In genomic region chr2:128786795-128787194, GRCm38 (mm10) we compare ENCODE assay signal across 22 mouse cellular contexts. TPM values are rescaled to one million over a fixed set of nuclear protein-coding genes. Genes with fewer than 3 reads are reported as not detected.
DNase-seq lines count a peak whose midpoint lies in the region; ATAC-seq and TF ChIP-seq lines count a peak whose summit lies in the region.
"Had no signal": no experiment of that assay in that cellular context is flagged by ENCODE, and none has a peak within 500 bp of the region (broad histone marks: within the 10 kb centered on the region; RNA-seq: fewer than 3 reads in every experiment).

No protein-coding gene starts in this region.

- H3K27me3 ChIP-seq in hindbrain, postnatal 0 days (ENCODE audit: insufficient read depth, low read length), result no peaks in the 10 kb centered on the region
- no peaks in the 10 kb centered on the region for H3K27me3 ChIP-seq in hindbrain, embryonic 16.5 days (replicated peaks; ENCODE audit: control insufficient read depth, insufficient read depth, low read length)
- H3K27me3 ChIP-seq in midbrain, embryonic 10.5 days (ENCODE audit: low read depth, poor library complexity, severe bottlenecking), result no peaks in the 10 kb centered on the region
- H3K27me3 ChIP-seq in midbrain, embryonic 16.5 days (ENCODE audit: control insufficient read depth, insufficient read depth, low read depth, low read length), result no peaks in the 10 kb centered on the region
- H3K27me3 ChIP-seq in embryonic facial prominence, embryonic 10.5 days (replicated peaks; ENCODE audit: low read depth, poor library complexity, severe bottlenecking), result no peaks in the 10 kb centered on the region
- H3K27me3 ChIP-seq in limb, embryonic 10.5 days (ENCODE audit: low read depth, poor library complexity, severe bottlenecking), result no peaks in the 10 kb centered on the region
- H3K27me3 ChIP-seq: forebrain, embryonic 13.5 days; heart, embryonic 15.5 days; hindbrain, embryonic 15.5 days had no signal

- H3K9me3 ChIP-seq in hindbrain, postnatal 0 days (ENCODE audit: low read length), result no peaks in the 10 kb centered on the region
- H3K9me3 ChIP-seq in hindbrain, embryonic 16.5 days (ENCODE audit: control insufficient read depth, low read length), result no peaks in the 10 kb centered on the region
- no peaks in the 10 kb centered on the region for H3K9me3 ChIP-seq in midbrain, embryonic 10.5 days (replicated peaks)
- no peaks in the 10 kb centered on the region for H3K9me3 ChIP-seq in midbrain, embryonic 16.5 days (replicated peaks; ENCODE audit: control insufficient read depth, low read length, poor library complexity, severe bottlenecking)
- no peaks in the 10 kb centered on the region for H3K9me3 ChIP-seq in embryonic facial prominence, embryonic 10.5 days
- H3K9me3 ChIP-seq in limb, embryonic 10.5 days (replicated peaks), result no peaks in the 10 kb centered on the region
- H3K9me3 ChIP-seq: forebrain, embryonic 13.5 days; heart, embryonic 15.5 days; hindbrain, embryonic 15.5 days had no signal

- intact Hi-C loops in left cerebral cortex, adult 2 months (cut with DNase I), result no loop called here

- H3K4me2 ChIP-seq in hindbrain, postnatal 0 days (ENCODE audit: low read depth, low read length), result no peak overlapping the region
- H3K4me2 ChIP-seq in hindbrain, embryonic 16.5 days (ENCODE audit: low read length), result no peak overlapping the region
- H3K4me2 ChIP-seq in midbrain, embryonic 16.5 days (ENCODE audit: low read length), result no peak overlapping the region
- H3K4me2 ChIP-seq: forebrain, embryonic 13.5 days; heart, embryonic 11.5 days; heart, embryonic 15.5 days; hindbrain, embryonic 15.5 days had no signal

- no peak for TF ChIP-seq CTCF in hindbrain, postnatal 0 days (IDR thresholded peaks at IDR 0.05; ENCODE audit: low read depth)
- no peak for TF ChIP-seq CTCF in left cerebral cortex, adult 2 months (IDR thresholded peaks at IDR 0.05)

- H3K9ac ChIP-seq in hindbrain, postnatal 0 days (replicated peaks; ENCODE audit: low read length), result no peak overlapping the region
- no peak overlapping the region for H3K9ac ChIP-seq in hindbrain, embryonic 16.5 days (ENCODE audit: low read depth, low read length)
- no peak overlapping the region for H3K9ac ChIP-seq in midbrain, embryonic 16.5 days (ENCODE audit: low read depth, low read length)
- H3K9ac ChIP-seq: forebrain, embryonic 13.5 days; forebrain, postnatal 0 days; heart, embryonic 15.5 days; hindbrain, embryonic 15.5 days had no signal

- no peaks in the 10 kb centered on the region for H3K4me1 ChIP-seq in hindbrain, postnatal 0 days (ENCODE audit: insufficient read depth, low read length)
- H3K4me1 ChIP-seq in hindbrain, embryonic 16.5 days (ENCODE audit: control insufficient read depth, insufficient read depth, low read depth, low read length), result no peaks in the 10 kb centered on the region
- H3K4me1 ChIP-seq in midbrain, embryonic 10.5 days, result peaks cover 10% of the 10 kb centered on the region
- no peaks in the 10 kb centered on the region for H3K4me1 ChIP-seq in midbrain, embryonic 16.5 days (ENCODE audit: control insufficient read depth, insufficient read depth, low read length)
- peaks cover 34% of the 10 kb centered on the region for H3K4me1 ChIP-seq in embryonic facial prominence, embryonic 10.5 days
- H3K4me1 ChIP-seq in limb, embryonic 10.5 days, result peaks cover 19% of the 10 kb centered on the region
- H3K4me1 ChIP-seq: hindbrain, embryonic 15.5 days had no signal

- H3K27ac ChIP-seq in hindbrain, postnatal 0 days, result peak overlapping the region; percentile 29; the same call in 1 of the 2 replicates
- no peak overlapping the region for H3K27ac ChIP-seq in hindbrain, embryonic 16.5 days (ENCODE audit: low read depth, low read length)
- peak overlapping the region; percentile 64; the same call in 1 of the 2 replicates for H3K27ac ChIP-seq in midbrain, embryonic 10.5 days (replicated peaks)
- no peak overlapping the region for H3K27ac ChIP-seq in midbrain, embryonic 16.5 days (ENCODE audit: low read length)
- peak overlapping the region; percentile 54 for H3K27ac ChIP-seq in embryonic facial prominence, embryonic 10.5 days (replicated peaks)
- H3K27ac ChIP-seq in left cerebral cortex, adult 2 months, result no peak overlapping the region
- no peak overlapping the region for H3K27ac ChIP-seq in limb, embryonic 10.5 days
- H3K27ac ChIP-seq: forebrain, embryonic 13.5 days; heart, adult 2 months; heart, embryonic 15.5 days; hindbrain, embryonic 15.5 days had no signal

- 0 out of 2 replicates have a peak, but pooled peaks have one; percentile 24 for ATAC-seq in hindbrain, postnatal 0 days
- ATAC-seq in hindbrain, embryonic 16.5 days, result no peak
- no peak for ATAC-seq in midbrain, embryonic 16.5 days
- peak; percentile 62; the same call in 1 of the 2 replicates for ATAC-seq in erythroblast, adult 5-6 weeks (replicated peaks; ENCODE audit: low FRiP score, poor library complexity, severe bottlenecking)
- ATAC-seq: forebrain, embryonic 13.5 days had no signal

- no peaks in the 10 kb centered on the region for H3K36me3 ChIP-seq in hindbrain, postnatal 0 days (ENCODE audit: insufficient read depth, low read length)
- no peaks in the 10 kb centered on the region for H3K36me3 ChIP-seq in hindbrain, embryonic 16.5 days (ENCODE audit: control insufficient read depth, insufficient read depth, low read length)
- peaks cover 3% of the 10 kb centered on the region; the same call in 1 of the 2 replicates for H3K36me3 ChIP-seq in midbrain, embryonic 10.5 days
- no peaks in the 10 kb centered on the region for H3K36me3 ChIP-seq in midbrain, embryonic 16.5 days (ENCODE audit: control insufficient read depth, insufficient read depth, low read length)
- H3K36me3 ChIP-seq in embryonic facial prominence, embryonic 10.5 days (replicated peaks), result peaks cover 59% of the 10 kb centered on the region
- peaks cover 85% of the 10 kb centered on the region for H3K36me3 ChIP-seq in limb, embryonic 10.5 days
- H3K36me3 ChIP-seq: heart, embryonic 15.5 days; hindbrain, embryonic 15.5 days had no signal

- 65% methylated on average over 1 of the region's 1 CpGs for WGBS in hindbrain, postnatal 0 days
- WGBS in hindbrain, embryonic 16.5 days, result 61% methylated on average over 1 of the region's 1 CpGs
- 73% methylated on average over 1 of the region's 1 CpGs for WGBS in midbrain, embryonic 10.5 days
- 67% methylated on average over 1 of the region's 1 CpGs for WGBS in midbrain, embryonic 16.5 days
- WGBS in embryonic facial prominence, embryonic 10.5 days, result 62% methylated on average over 1 of the region's 1 CpGs
- 74% methylated on average over 1 of the region's 1 CpGs for WGBS in limb, embryonic 10.5 days

- DNase-seq in hindbrain, postnatal 0 days (ENCODE audit: low spot score), result no peak
- DNase-seq in midbrain, embryonic 10.5 days (ENCODE audit: low spot score), result no peak
- DNase-seq in embryonic facial prominence, embryonic 10.5 days (ENCODE audit: low spot score), result no peak
- DNase-seq in left cerebral cortex, adult 2 months (ENCODE audit: extremely low spot score in 1 of 2, low spot score in 2 of 2), result no peak
- DNase-seq in limb, embryonic 10.5 days (ENCODE audit: low spot score), result no peak
- DNase-seq: adrenal gland, adult 2 months; adrenal gland, postnatal 25 days; cerebellum, adult 18-20 months; cerebellum, adult 9-11 months; cerebellum, postnatal 36 days; forebrain, postnatal 0 days; gastrocnemius, postnatal 36 days; heart, adult 2 months; heart, postnatal 14 days had no signal

- H3K4me3 ChIP-seq in hindbrain, postnatal 0 days (ENCODE audit: low read length), result no peak overlapping the region
- H3K4me3 ChIP-seq in hindbrain, embryonic 16.5 days (ENCODE audit: low read length), result no peak overlapping the region
- no peak overlapping the region for H3K4me3 ChIP-seq in midbrain, embryonic 10.5 days
- H3K4me3 ChIP-seq in midbrain, embryonic 16.5 days (ENCODE audit: low read depth, low read length), result no peak overlapping the region
- H3K4me3 ChIP-seq in embryonic facial prominence, embryonic 10.5 days, result no peak overlapping the region
- H3K4me3 ChIP-seq in left cerebral cortex, adult 2 months, result no peak overlapping the region
- H3K4me3 ChIP-seq in limb, embryonic 10.5 days, result no peak overlapping the region
- H3K4me3 ChIP-seq: erythroblast, embryonic 14.5 days; forebrain, embryonic 13.5 days; heart, adult 2 months; heart, embryonic 15.5 days; hindbrain, embryonic 15.5 days had no signal

RNA-seq across cellular contexts. Expression of gene Tmem87b, which starts 31.1 kb away (rescaled TPM):
- total RNA-seq in hindbrain, postnatal 0 days (2014; rRNA removed), result 26.3 and 29.0 TPM in 2 replicates
- 35.2 and 38.5 TPM in 2 replicates for polyA plus RNA-seq in hindbrain, postnatal 0 days (2015; fragmentation: Nextera tagmentation; extraction: Ambion mirVana)
- 35.1 and 35.9 TPM in 2 replicates for polyA plus RNA-seq in hindbrain, embryonic 16.5 days (2015; fragmentation: Nextera tagmentation; extraction: Ambion mirVana)
- polyA plus RNA-seq in midbrain, embryonic 10.5 days (2016; fragmentation: Nextera tagmentation; extraction: Ambion mirVana), result 21.7 and 26.8 TPM in 2 replicates
- polyA plus RNA-seq in midbrain, embryonic 16.5 days (2015; fragmentation: Nextera tagmentation; extraction: Ambion mirVana), result 39.3 and 42.7 TPM in 2 replicates
- polyA plus RNA-seq in embryonic facial prominence, embryonic 10.5 days (2016; fragmentation: Nextera tagmentation; extraction: Ambion mirVana), result 29.7 TPM in 2 replicates
- 2.3 and 4.4 TPM in 2 replicates for total RNA-seq in erythroblast, adult 5-6 weeks (2015; ENCODE audit: low replicate concordance)
- total RNA-seq in erythroblast, adult 5-6 weeks (2017; ENCODE audit: low replicate concordance), result 1.4 and 3.4 TPM in 2 replicates
- total RNA-seq in left cerebral cortex, adult 2 months (2021), result 10 to 100 TPM; 31.6 to 36.5 TPM
- 24.6 and 28.3 TPM in 2 replicates for polyA plus RNA-seq in limb, embryonic 10.5 days (2016; fragmentation: Nextera tagmentation; extraction: Ambion mirVana)

Comparison
In these comparisons a context has a peak if more than half of its experiments do, and no peak if none do; other contexts are left out.
1. ATAC-seq: peak in hindbrain, postnatal 0 days (single experiment) and erythroblast, adult 5-6 weeks (single experiment); none in hindbrain, embryonic 16.5 days (single experiment) and midbrain, embryonic 16.5 days (single experiment).
2. H3K27ac ChIP-seq: peak in hindbrain, postnatal 0 days (single experiment), midbrain, embryonic 10.5 days (single experiment) and embryonic facial prominence, embryonic 10.5 days (single experiment); none in hindbrain, embryonic 16.5 days (single experiment), midbrain, embryonic 16.5 days (single experiment), left cerebral cortex, adult 2 months (single experiment) and limb, embryonic 10.5 days (single experiment).